Mouse (Mus musculus): Measurements from ENCODE around the gene Hacd1.
A peak's percentile ranks its signal among the peaks of the same experiment; 100 is the strongest.

Hacd1 gene

GRCm38 (mm10) chr2:14055566-14056331 lies at the start of gene Hacd1:
Gene Hacd1, minus strand, starts transcription at chr2:14056135.
- peak; percentile 1 to 38 for DNase-seq (ENCODE audit: low spot score in 2 of 2)

GRCm38 (mm10) chr2:14103924-14104323 lies 48.0 kb upstream of the Hacd1 start:
- DNase-seq (ENCODE audit: low spot score in 2 of 2) = no peak

GRCm38 (mm10) chr2:14102603-14103002 lies 46.7 kb upstream of the Hacd1 start:
- no peak for DNase-seq (ENCODE audit: low spot score in 2 of 2)

- no peak for DNase-seq (ENCODE audit: low spot score in 2 of 2)
Observed at GRCm38 (mm10) chr2:14100533-14100932, 44.6 kb upstream of the Hacd1 start.

GRCm38 (mm10) chr2:14078527-14078926 lies 22.6 kb upstream of the Hacd1 start:
- peak in 1 of 2 experiments; percentile 18 for DNase-seq (ENCODE audit: low spot score in 2 of 2)

- DNase-seq (ENCODE audit: low spot score in 2 of 2) = no peak
Observed at GRCm38 (mm10) chr2:14074221-14074901, 18.4 kb upstream of the Hacd1 start.

GRCm38 (mm10) chr2:14073362-14074220 lies 17.7 kb upstream of the Hacd1 start, which contains the start of gene Stam:
Gene Stam, plus strand, starts transcription at chr2:14074098.
- peak; percentile 80 to 87 for DNase-seq (ENCODE audit: low spot score in 2 of 2)

- no peak for DNase-seq (ENCODE audit: low spot score in 2 of 2)
Observed at GRCm38 (mm10) chr2:14073008-14073361, 17.1 kb upstream of the Hacd1 start.

- DNase-seq (ENCODE audit: low spot score in 2 of 2) = no peak
Observed at GRCm38 (mm10) chr2:14070466-14070865, 14.5 kb upstream of the Hacd1 start.

- DNase-seq (ENCODE audit: low spot score in 2 of 2) = no peak
Observed at GRCm38 (mm10) chr2:14069027-14069426, 13.1 kb upstream of the Hacd1 start.

- DNase-seq (ENCODE audit: low spot score in 2 of 2) = no peak
Observed at GRCm38 (mm10) chr2:14065704-14066650, 10.0 kb upstream of the Hacd1 start.

GRCm38 (mm10) chr2:14055168-14055565 lies 768 bp downstream of the Hacd1 start:
- no peak for DNase-seq (ENCODE audit: low spot score in 2 of 2)

GRCm38 (mm10) chr2:14054716-14055115 lies 1.2 kb downstream of the Hacd1 start:
- DNase-seq (ENCODE audit: low spot score in 2 of 2) = no peak

GRCm38 (mm10) chr2:14054163-14054562 lies 1.8 kb downstream of the Hacd1 start:
- no peak for DNase-seq (ENCODE audit: low spot score in 2 of 2)

GRCm38 (mm10) chr2:14053618-14054017 lies 2.3 kb downstream of the Hacd1 start:
- DNase-seq (ENCODE audit: low spot score in 2 of 2) = no peak

GRCm38 (mm10) chr2:14048808-14049207 lies 7.1 kb downstream of the Hacd1 start:
- DNase-seq (ENCODE audit: low spot score in 2 of 2) = no peak

- DNase-seq (ENCODE audit: low spot score in 2 of 2) = peak; percentile 24 to 54
Observed at GRCm38 (mm10) chr2:14048381-14048780, 7.6 kb downstream of the Hacd1 start.

- no peak for DNase-seq (ENCODE audit: low spot score in 2 of 2)
Observed at GRCm38 (mm10) chr2:14043577-14044170, 12.3 kb downstream of the Hacd1 start.

- no peak for DNase-seq (ENCODE audit: low spot score in 2 of 2)
Observed at GRCm38 (mm10) chr2:14043011-14043410, 12.9 kb downstream of the Hacd1 start.

GRCm38 (mm10) chr2:14041249-14041648 lies 14.7 kb downstream of the Hacd1 start:
- no peak for DNase-seq (ENCODE audit: low spot score in 2 of 2)

GRCm38 (mm10) chr2:14019228-14019627 lies 36.7 kb downstream of the Hacd1 start:
- DNase-seq (ENCODE audit: low spot score in 2 of 2) = no peak
